Mouse (Mus musculus): ENCODE results near the gene B4galnt2. TPM values are rescaled to one million over a fixed set of nuclear protein-coding genes. Genes with fewer than 3 reads are reported as not detected.

The B4galnt2 gene
- polyA plus RNA-seq, 1 experiment from 2014 or later: 1.1 TPM

GRCm38 (mm10) chr11:95819138-95819537, 95.6 kb downstream of the B4galnt2 start:
- H3K27ac ChIP-seq: no peak overlapping the region
- 81% methylated on average over 8 of the region's 8 CpGs for WGBS
- ATAC-seq (replicated peaks; ENCODE audit: low FRiP score, low read depth): no peak
- DNase-seq (ENCODE audit: low spot score): no peak
- H3K4me2 ChIP-seq (ENCODE audit: low read length): no peak overlapping the region
- no peak overlapping the region for H3K4me3 ChIP-seq (replicated peaks; ENCODE audit: low read depth, low read length)
- H3K27me3 ChIP-seq (ENCODE audit: insufficient read depth, low read length): no peaks in the 10 kb centered on the region
- H3K4me1 ChIP-seq (replicated peaks; ENCODE audit: insufficient read depth, low read length): no peaks in the 10 kb centered on the region
- no peaks in the 10 kb centered on the region for H3K36me3 ChIP-seq (ENCODE audit: insufficient read depth, low read length)
- no peaks in the 10 kb centered on the region for H3K9me3 ChIP-seq (replicated peaks; ENCODE audit: low read length)
- H3K9ac ChIP-seq (ENCODE audit: low read depth, low read length): no peak overlapping the region
- no peak for TF ChIP-seq CTCF (IDR thresholded peaks at IDR 0.05; ENCODE audit: low read depth)

Small RNA genes within 50 kb of the gene (microRNA-seq; reads per million reads assigned to microRNA genes)
- gene Mir3063: not detected

Other genes with a start within 250 kb of the B4galnt2 start
- gene Phb, start 247.9 kb downstream of the B4galnt2 start, polyA plus RNA-seq (2015; fragmentation: Nextera tagmentation; extraction: Ambion mirVana): 318 and 344 TPM in 2 replicates
- gene Zfp652, start 202.2 kb downstream of the B4galnt2 start, polyA plus RNA-seq (2015; fragmentation: Nextera tagmentation; extraction: Ambion mirVana): 14.8 and 17.1 TPM in 2 replicates
- 0.22 and 0.42 TPM in 2 replicates for gene B130006D01Rik, start 191.3 kb downstream of the B4galnt2 start, polyA plus RNA-seq (2015; fragmentation: Nextera tagmentation; extraction: Ambion mirVana)
- 0.17 TPM in 1 of 2 replicates, not detected in the other for gene Phospho1, start 90.4 kb downstream of the B4galnt2 start, polyA plus RNA-seq (2015; fragmentation: Nextera tagmentation; extraction: Ambion mirVana)
- 32.6 and 32.9 TPM in 2 replicates for gene Gngt2, start 77.7 kb downstream of the B4galnt2 start, polyA plus RNA-seq (2015; fragmentation: Nextera tagmentation; extraction: Ambion mirVana)
- gene Abi3, start 72.4 kb downstream of the B4galnt2 start, polyA plus RNA-seq (2015; fragmentation: Nextera tagmentation; extraction: Ambion mirVana): 10.5 and 13.1 TPM in 2 replicates
- 14.9 and 20.5 TPM in 2 replicates for gene Igf2bp1, start 91.0 kb upstream of the B4galnt2 start, polyA plus RNA-seq (2015; fragmentation: Nextera tagmentation; extraction: Ambion mirVana)
- not detected in 2 replicates for gene Gip, start 109.7 kb upstream of the B4galnt2 start, polyA plus RNA-seq (2015; fragmentation: Nextera tagmentation; extraction: Ambion mirVana)
- gene Snf8, start 120.0 kb upstream of the B4galnt2 start, polyA plus RNA-seq (2015; fragmentation: Nextera tagmentation; extraction: Ambion mirVana): 85.8 and 90.6 TPM in 2 replicates
- gene Ube2z, start 150.5 kb upstream of the B4galnt2 start, polyA plus RNA-seq (2015; fragmentation: Nextera tagmentation; extraction: Ambion mirVana): 31.7 and 33.2 TPM in 2 replicates
- 1,356 and 1,385 TPM in 2 replicates for gene Atp5g1, start 160.8 kb upstream of the B4galnt2 start, polyA plus RNA-seq (2015; fragmentation: Nextera tagmentation; extraction: Ambion mirVana)
- not detected in 2 replicates for gene Calcoco2, start 197.1 kb upstream of the B4galnt2 start, polyA plus RNA-seq (2015; fragmentation: Nextera tagmentation; extraction: Ambion mirVana)
- gene Ttll6, start 218.9 kb upstream of the B4galnt2 start, polyA plus RNA-seq (2015; fragmentation: Nextera tagmentation; extraction: Ambion mirVana): 0.04 TPM in 1 of 2 replicates, not detected in the other